Mouse (Mus musculus): ENCODE data around the gene Ric8a. TPM values are rescaled to one million over a fixed set of nuclear protein-coding genes. Genes with fewer than 3 reads are reported as not detected.
A peak's percentile ranks its signal among the peaks of the same experiment; 100 is the strongest.

The Ric8a gene
- 36.0 and 38.0 TPM in 2 replicates for total RNA-seq (2017)

DNA sequence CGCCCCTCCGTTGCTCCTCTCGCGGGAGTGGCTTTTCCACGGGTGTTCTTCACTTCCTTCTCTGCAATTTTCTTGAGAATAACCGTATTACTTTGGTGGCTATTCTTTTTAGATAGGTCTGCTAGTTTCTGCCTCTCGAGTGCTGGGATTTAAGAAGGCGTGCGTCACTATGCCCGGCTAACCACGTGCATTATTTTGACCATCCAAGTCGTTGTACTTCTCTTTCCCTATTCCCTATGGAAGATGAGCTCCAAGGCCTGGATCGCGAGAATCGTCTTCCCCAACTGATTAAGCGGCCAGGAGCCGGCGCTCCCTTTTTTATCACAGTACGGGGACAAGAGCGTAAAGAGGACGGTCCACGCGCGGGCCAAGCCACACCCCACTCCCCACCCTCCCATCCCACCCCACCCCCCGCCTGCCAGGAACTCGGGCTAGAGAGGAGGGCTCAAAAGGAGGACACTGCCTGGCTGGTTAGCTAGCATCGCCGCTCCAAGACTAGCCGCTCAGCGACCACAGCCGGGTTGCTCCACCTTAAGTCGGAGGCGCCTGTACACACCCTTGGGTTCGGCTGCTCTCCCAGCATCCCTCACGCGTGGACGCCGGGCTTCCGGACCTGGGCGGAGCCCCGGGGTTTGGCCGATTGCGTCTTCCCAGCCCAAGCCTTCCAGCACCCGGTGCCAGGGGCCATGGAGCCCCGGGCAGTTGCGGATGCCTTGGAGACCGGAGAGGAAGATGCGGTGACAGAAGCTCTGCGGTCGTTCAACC, at the start of gene Ric8a:
Gene Ric8a (plus strand): TSS at position 173 of the 765 bp plus-strand sequence.
- peak; percentile 66 for ATAC-seq (replicated peaks; ENCODE audit: low read depth, poor library complexity, severe bottlenecking)

DNA sequence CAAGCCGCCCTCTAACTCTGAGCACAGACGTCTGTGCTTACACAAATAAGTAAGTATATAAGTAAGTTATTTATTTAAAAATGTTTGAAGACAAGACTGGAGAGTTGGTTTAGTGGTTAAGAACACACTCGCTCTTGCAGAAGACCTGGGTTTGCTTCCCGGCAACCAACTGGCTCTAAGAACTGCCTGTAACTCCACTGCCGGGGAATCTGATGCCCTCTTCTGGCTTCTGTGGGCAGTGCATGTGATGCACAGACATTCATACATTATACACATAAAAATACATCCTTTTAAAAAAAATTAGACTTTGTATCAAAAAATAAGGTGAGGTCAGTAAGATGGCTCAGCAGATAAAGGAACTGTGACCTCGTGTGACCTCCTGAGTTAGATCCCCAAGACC, 46.3 kb upstream of the Ric8a start:
- ATAC-seq (replicated peaks; ENCODE audit: low read depth, poor library complexity, severe bottlenecking) = peak; percentile 57; the same call in 1 of the 2 replicates

DNA sequence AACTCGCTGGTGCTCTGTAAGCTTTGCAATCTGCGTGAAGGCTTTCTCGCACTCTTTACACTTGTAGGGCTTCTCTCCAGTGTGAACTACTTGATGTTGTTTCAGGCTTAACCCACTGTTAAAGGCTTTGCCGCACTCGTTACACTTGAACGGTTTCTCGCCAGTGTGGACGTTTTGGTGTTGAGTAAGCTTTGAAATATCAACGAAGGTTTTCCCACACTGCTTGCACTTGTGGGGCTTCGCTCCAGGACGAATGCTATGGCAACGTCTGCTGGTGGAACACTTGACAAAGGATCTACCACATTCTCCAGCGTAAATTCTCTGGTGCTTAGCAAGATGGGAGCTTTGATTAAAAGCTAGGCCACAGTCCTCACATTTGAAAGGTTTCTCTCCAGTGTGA, 45.0 kb upstream of the Ric8a start:
- ATAC-seq (replicated peaks; ENCODE audit: low read depth, poor library complexity, severe bottlenecking) = no peak

DNA sequence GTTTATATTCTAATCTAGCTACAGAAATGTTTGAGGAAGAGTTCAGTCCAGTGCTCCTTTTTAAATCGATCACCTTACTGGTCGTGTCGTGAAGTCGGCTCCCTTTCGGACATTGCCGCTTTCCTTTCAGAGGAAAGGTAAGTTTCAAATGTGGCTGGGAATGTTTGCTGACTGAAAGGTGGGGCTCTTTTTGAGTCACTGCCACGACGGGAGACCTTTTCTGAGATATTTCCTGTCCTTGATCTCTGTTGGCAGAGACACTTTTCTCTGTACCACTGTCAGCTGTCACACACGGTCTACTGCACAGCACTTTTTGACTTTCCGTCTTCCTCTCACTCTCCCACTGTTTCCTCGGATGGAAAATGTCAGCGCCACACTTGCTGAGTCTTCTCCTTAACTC, 43.9 kb upstream of the Ric8a start:
- no peak for ATAC-seq (replicated peaks; ENCODE audit: low read depth, poor library complexity, severe bottlenecking)

DNA sequence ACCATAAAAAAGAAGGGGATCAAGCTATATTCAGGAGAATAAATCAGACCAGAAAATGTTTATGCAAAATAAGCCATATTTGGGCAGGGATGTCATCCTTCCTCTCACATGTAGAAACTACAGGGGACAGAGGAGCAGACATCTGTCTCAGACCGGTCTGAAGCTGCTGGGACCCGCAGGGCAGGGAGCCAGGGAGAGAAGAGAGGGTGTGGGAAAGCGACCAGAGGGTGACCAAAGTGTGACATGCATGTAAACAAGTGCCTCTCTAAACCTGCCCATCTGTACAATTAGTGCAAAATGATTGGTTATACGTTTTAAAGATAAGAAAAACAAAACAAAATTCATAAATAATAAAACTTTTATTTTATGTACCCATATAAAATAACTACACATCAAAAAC, 36.6 kb upstream of the Ric8a start:
- ATAC-seq (replicated peaks; ENCODE audit: low read depth, poor library complexity, severe bottlenecking) = no peak

DNA sequence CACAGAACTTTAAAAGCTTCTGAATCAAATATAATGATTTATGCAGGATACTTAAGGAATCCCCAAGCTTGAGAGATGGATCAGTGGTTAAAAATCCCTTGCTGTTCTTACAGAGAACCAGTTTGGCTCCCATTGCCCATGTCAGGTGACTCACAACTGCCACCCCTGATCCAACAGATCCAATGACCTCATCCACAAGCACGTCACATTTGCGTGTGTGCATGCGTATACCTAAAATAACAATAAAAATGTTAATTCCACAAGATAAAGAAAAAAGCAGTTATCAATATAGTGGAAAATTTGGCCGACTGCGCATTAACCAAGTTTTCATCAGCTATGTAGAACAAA, 35.5 kb upstream of the Ric8a start:
- no peak for ATAC-seq (replicated peaks; ENCODE audit: low read depth, poor library complexity, severe bottlenecking)

DNA sequence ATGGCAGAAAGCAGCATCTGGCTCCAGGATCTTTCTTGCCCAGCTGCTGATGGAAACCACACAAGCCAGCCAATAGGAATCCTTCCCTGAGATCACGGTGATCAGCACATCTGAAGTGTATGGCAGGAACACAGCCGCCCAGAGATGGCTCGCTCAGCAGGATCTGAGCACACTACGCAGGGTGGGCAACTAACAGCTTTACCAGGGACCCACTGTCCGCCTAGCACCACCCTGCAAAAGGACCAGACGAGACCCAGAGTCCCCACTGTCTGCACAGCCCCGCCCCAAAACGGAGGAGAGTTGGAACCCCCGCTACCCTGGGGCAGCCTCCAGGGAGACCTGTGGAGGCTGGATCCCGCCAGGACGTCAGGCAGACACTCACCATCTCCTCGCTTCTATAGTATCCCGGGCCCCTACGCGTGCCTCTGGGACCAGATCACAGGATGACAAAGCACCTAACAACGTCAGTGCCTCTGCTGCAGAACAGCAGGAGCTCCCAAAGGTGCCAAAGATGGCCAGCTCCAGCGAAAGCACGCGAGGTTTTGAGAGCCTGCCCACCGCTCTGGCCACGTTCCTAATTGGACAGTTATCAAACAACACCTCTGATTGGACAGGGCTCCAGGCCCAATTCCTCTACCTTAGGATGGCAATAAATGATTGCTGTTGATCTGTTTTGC, 35.0 kb upstream of the Ric8a start, which contains the start of gene Zfp941:
Gene Zfp941 (minus strand): TSS at position 526 of the 677 bp plus-strand sequence.
- ATAC-seq (replicated peaks; ENCODE audit: low read depth, poor library complexity, severe bottlenecking) = peak; percentile 81

DNA sequence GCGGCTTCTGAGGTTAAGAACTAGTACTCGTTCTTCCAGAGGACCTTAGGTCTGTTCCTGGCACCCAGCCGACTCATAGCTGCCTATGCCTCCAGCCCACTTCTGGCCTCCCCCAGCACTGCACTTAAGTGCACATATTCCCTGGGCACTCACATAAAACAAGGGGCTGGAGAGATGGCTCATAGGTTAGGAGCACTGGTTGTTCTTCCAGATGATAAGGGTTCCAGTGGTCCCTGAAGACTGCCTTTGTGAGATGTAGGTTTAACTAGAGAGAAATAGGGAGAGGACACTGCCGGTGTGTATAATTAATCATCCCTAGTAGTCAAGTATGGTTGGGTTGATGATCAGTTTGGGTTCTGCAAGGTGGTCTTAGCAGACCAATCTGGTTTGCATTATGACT, 34.0 kb upstream of the Ric8a start:
- ATAC-seq (replicated peaks; ENCODE audit: low read depth, poor library complexity, severe bottlenecking) = no peak

DNA sequence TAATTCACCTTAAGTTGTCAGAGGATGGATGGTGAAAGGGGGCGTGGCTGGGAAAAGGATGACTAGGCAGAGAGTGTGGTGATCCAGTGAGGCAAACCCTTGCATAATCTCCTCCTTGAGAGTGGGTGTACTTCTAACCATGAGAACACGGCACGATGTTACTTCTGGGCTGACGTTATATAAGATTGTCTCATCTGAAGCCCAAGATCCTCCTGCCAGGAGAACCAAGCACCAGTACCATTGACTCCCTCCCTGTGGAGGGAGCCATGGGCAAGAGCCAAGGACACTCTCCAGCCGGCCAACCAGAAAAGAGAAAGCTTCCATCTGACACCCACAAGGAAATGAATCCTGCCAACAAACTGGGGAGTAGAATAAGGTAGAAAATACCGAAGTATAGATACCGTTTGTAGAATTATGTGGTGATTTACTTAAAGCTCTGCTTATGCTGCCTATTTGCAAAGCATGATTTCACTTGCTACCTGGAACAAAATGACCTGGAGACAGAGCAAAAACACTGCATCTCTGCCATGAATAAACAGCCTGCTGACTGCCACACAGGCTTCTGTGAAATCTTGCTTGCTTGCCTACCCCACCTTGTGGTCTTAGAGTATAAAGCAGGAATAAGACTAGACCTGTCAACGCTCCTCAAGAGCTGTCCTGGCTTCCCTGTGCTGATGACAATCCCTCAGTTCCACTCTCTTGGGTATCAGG, 28.4 kb upstream of the Ric8a start:
- peak; percentile 82 for ATAC-seq (replicated peaks; ENCODE audit: low read depth, poor library complexity, severe bottlenecking)

DNA sequence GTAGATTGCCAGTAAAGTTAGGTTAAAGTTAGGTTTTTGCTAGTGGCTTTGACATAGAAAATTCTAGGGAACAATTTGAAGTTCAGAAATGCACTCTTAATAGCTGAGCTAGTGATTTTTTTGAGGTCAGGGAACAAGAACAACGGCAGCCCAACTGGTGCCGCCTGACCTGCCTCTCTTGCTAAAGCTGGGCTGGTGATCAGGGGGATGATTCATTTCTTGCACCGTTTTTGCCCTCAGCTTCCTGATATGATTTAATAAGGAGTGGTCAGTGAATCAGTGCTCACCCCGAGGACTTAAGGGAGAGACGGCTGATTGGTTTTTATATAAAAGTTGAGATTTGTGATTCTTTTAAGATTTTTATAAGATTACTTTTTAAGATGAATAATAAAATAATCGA, 25.3 kb upstream of the Ric8a start:
- ATAC-seq (replicated peaks; ENCODE audit: low read depth, poor library complexity, severe bottlenecking) = no peak

DNA sequence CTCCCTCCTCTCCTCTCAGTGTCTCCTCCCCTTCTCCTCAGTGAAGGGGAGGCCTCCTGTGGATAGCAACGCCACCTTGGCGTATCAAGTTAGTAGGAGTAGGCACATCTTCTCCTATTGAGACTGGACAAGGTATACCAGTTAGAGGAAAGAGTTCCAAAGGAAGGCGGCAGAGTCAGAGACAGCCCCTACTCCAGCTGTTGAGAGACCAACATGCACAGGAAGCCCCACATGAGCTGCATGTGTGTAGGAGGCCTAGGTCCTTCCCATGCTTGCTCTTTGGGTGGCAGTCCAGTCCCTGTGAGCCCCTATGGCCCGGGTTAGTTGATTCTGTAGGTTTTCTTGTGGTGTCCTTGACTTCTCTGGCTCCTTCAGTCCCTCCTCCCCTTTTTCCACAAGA, 23.4 kb upstream of the Ric8a start:
- no peak for ATAC-seq (replicated peaks; ENCODE audit: low read depth, poor library complexity, severe bottlenecking)

DNA sequence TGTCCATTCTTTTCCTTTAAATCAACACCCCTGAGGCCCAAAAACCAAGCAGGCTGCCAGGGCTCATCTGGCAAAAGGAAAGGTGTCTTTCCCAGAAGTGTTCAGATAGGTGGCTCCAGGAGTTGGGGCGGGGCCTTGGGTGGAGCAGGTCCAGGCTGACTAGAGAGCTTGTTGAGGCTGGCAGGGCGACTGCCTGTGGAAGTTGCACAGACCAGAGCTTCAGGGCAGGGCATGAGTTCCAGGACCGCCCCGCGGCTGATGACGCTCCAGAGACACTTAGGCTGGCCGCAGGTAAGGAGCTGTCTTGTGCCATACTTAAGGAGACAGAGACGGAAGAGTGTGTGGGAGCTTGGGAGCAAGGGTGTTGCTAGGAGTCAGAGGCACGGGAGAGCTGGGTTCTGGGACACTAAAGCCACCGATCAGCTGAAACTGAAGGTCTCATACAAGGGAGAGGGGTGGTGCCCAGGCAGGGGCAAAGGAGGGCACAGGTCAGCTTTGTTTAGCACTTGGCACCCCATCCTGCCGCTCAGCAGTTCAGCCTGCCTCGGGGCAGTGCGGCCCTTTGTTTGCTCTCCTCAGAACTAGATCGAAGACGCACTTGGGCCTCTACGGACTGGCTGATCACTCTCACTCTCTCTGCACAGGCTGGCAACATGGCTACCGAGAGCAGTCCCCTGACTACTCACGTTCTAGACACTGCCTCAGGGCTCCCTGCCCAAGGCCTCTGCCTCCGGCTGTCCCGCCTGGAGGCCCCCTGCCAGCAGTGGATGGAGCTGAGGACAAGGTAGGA, 21.6 kb upstream of the Ric8a start, which contains the start of gene Urah:
Gene Urah (plus strand): TSS at position 51 of the 790 bp plus-strand sequence.
- no peak for ATAC-seq (replicated peaks; ENCODE audit: low read depth, poor library complexity, severe bottlenecking)

DNA sequence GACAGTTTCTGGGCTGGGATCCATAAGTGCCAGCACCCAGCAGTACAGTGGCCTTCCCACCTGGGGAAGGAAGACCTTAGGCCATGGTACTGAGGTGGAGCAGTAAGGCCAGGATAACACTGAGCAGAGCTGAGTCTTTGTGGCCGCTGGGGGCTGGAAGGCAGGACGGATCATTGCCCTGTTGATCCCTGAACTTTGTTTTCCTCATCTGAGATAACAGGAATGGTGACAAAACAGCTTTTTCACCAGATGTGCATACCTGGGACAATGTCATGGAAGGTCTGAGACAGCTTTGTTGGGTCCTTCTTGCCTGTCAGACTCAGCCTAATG, 21.0 kb upstream of the Ric8a start:
- no peak for ATAC-seq (replicated peaks; ENCODE audit: low read depth, poor library complexity, severe bottlenecking)

DNA sequence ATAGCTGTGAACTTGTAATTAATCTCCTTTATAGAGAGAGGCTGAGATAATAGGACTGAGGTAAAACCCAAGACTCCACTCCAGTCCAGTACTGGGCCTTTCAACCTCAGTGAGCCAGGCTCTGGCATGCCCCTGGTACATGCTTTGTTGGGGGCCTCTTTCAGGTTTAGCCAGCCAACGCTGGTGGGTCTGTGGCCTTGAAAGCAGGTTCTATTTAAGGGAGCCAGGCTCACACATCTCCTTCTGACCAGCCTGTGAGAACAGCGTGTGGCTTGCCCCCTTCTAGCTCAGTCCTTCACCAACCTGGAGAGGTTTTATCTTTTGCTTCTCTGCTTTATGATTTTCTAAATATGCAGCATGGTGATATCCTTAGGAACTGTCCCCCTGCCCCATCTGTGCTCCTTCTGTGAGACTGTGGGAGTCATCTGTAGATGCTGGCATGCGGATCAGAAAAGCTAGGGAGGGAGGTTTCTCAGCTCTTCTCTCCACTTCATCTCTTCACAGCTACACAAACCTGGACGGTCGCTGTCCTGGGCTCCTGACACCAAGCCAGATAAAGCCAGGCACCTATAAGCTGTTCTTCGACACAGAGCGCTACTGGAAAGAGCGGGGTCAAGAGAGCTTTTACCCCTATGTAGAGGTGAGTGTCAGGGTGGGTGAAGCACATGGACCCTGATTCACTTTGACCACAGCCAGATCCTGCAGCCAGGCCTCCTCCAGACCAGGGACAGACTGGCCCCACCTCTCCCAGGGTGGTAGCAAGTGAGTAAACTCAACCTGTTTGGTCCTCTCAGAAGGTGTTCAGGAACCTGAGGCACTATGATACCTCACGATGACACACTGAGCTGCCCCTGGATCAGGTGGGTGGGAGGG, 20.3 kb upstream of the Ric8a start:
- no peak for ATAC-seq (replicated peaks; ENCODE audit: low read depth, poor library complexity, severe bottlenecking)

DNA sequence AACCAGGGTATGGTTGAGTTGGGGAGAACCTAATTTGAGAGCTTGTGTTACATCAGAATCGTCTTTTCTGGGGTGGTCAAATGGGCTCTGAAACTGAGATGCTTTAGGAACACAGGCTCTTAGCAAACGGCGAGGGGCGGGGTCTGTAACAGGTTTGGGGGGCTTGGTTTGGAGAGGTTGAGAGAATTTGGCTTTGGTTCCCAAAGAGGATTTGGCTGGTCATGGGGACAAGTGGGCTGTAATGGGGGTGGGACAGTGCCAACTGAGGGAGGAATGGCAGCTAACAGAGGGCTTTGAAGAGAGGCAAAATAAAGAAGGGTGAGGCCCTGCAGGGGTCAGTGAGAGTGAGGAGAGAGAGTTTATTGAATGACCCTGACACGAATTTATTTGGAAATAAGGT, 17.2 kb upstream of the Ric8a start:
- no peak for ATAC-seq (replicated peaks; ENCODE audit: low read depth, poor library complexity, severe bottlenecking)

DNA sequence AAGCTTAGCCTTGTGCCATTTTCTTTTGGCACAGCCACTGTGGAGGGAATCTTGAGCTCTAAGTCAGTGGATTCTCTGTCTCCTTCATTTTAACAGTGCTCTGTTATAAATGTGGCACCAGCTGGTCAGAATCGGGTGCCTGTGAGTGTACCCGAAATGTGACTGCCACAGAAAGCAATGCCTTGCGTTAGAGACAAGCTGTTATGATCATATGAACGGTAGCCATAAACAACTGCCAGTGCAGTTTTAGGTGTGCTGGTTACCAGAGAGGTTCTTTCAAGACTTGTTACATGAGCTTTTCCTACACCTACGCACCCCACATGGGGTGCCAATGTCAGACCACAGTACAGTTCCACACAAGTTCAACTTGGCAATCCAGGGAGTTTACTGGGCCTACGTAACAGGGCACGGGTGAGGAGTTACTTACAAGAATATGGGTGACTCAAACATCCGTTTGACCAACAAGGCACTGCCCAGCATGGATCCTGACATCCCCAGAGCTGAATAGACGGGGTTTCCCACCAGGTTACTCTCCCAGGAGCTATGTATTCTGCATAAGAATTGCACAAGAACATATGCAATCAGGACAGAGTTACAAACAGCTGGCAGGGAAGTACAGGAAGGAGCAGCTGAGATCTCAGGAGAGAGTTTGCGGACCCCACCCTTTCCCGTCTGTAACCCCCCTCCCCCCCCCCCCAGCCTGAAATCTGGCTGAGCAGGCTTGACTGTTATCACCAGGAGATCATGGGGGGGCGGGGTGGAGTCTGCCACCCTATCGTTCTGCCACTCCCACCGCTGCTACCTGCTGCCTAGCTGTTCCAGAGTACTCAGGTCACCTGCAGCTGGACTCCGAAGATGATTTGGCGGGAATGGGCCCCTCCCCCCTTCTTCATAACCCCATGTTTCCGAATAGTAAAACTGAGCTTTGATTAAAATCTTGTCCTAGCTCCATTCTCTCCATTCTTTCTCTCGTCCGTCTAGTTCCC, 15.7 kb upstream of the Ric8a start:
- ATAC-seq (replicated peaks; ENCODE audit: low read depth, poor library complexity, severe bottlenecking) = no peak

DNA sequence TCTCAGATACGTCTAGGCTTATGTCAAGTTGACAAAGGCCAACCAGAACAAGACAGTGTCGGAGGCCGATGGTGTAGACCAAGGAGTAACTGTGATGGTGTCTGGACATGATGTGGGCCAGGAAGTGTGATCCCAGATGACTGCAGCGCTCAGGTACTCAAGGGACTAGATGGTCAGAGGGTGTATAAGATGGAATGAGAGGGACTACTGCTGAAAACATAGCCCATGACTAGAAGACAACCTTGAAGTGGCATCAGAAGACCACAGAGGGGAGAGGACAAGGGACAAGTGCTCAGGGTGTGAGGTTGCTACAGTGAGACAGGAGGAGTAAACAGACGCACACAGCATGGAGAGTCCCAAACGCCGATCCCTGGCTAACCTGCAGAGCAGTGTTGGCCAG, 13.0 kb upstream of the Ric8a start:
- no peak for ATAC-seq (replicated peaks; ENCODE audit: low read depth, poor library complexity, severe bottlenecking)

DNA sequence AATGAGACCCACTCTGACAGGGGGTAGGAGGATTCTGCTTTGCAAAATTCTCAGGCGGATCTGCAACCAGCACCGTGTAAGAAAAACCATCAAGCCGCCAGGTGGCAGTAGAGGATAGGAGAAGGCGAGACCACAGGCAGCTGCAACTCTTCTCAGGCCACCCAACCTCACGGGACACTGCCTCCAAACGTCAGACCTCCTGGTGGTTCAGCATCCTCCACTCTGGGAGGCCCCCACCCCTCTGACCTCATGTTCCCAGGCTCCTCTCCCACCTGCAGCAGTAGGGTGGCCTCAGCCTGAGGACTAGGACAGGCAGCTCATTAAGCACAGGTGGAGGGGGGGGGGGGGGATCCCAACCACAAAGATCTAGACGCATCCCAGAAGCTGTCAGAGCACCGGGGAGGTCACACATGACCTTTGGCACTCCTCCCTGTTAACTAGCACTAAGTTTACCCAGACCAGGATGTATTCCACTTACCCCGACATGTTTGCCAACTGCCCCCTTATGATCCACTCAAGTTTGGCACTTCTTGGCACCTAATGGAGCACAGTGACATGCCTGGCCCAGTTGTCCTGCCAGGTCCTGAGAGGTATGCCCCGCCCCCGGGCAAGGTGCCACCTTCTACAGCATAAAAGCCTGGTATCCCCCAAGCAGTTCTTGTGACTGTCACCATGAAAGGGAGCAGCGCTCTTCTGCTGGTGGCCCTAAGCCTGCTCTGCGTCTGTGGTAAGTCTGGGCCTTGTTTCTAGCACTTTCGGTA, 11.7 kb upstream of the Ric8a start, which contains the start of gene Scgb1c1:
Gene Scgb1c1 (plus strand): TSS at position 643 of the 761 bp plus-strand sequence.
- peak; percentile 91 for ATAC-seq (replicated peaks; ENCODE audit: low read depth, poor library complexity, severe bottlenecking)
